Mouse (Mus musculus) hindbrain, postnatal 0 days (tissue): ENCODE data around the gene Enpep. TPM values are rescaled to one million over a fixed set of nuclear protein-coding genes. Genes with fewer than 3 reads are reported as not detected.

Experiments used
- ATAC-seq: fragments of 200-750 bp; cut with Nextera tagmentation; 2 replicates; pipeline ENCODE4 v1.8.0; 2017; ENCODE audit warnings: mild to moderate bottlenecking, moderate TSS enrichment, moderate library complexity
- DNase-seq: peaks from one replicate; pipeline ENCODE4 v3.0.0-alpha.2; 2015; ENCODE audit warnings: low spot score
- H3K27ac ChIP-seq: fragments of 300-500 bp; sonication (generic); 2 replicates; pipeline ENCODE4 v1.5.1; 2014; ENCODE audit warnings: mild to moderate bottlenecking
- H3K27me3 ChIP-seq: fragments of 300-500 bp; sonication (generic); 2 replicates; pipeline ENCODE4 v1.6.1; 2014; ENCODE audit warnings: low read length, mixed read lengths; ENCODE audit not compliant: insufficient read depth
- H3K36me3 ChIP-seq: fragments of 300-500 bp; sonication (generic); 2 replicates; pipeline ENCODE4 v1.6.1; 2014; ENCODE audit warnings: low read length, mixed read lengths; ENCODE audit not compliant: insufficient read depth
- H3K4me1 ChIP-seq: fragments of 300-500 bp; sonication (generic); 2 replicates; pipeline ENCODE4 v1.6.1; 2014; ENCODE audit warnings: antibody characterized with exemption, low read length, mixed read lengths; ENCODE audit not compliant: insufficient read depth
- H3K4me2 ChIP-seq: fragments of 300-500 bp; sonication (generic); 2 replicates; pipeline ENCODE4 v1.6.1; 2014; ENCODE audit warnings: low read depth, mild to moderate bottlenecking, low read length, moderate library complexity, mixed read lengths
- H3K4me3 ChIP-seq: fragments of 300-500 bp; sonication (generic); 2 replicates; pipeline ENCODE4 v1.5.1; 2014; ENCODE audit warnings: low read length
- H3K9ac ChIP-seq: fragments of 300-500 bp; sonication (generic); replicated peaks from 2 replicates; pipeline ENCODE4 v1.6.1; 2014; ENCODE audit warnings: mild to moderate bottlenecking, low read length, moderate library complexity, mixed read lengths
- H3K9me3 ChIP-seq: fragments of 300-500 bp; sonication (generic); 2 replicates; pipeline ENCODE4 v1.6.1; 2016; ENCODE audit warnings: low read length, mixed read lengths
- CTCF ChIP-seq: IDR thresholded peaks from 2 replicates; pipeline ENCODE4 v1.5.1; 2016; ENCODE audit warnings: antibody characterized with exemption, control low read depth, low read depth
- WGBS: fragments of 180-500 bp; shearing (Covaris S2); extraction: QIAGEN DNeasy Blood & Tissue Kit; methylation state at CpG from one replicate; pipeline ENCODE4 v1.1.7; 2014; 5-methylcytosine and 5-hydroxymethylcytosine counted together
- polyA plus RNA-seq: library from polyadenylated mRNA; unstranded; fragments of >200 nt; fragmentation: Nextera tagmentation; extraction: Ambion mirVana; gene quantifications from 2 replicates; pipeline ENCODE4 v1.2.1, GENCODE M21; 2015
- total RNA-seq: library from RNA; depleted of rRNA; stranded (reverse); fragments of >200 nt; gene quantifications from 2 replicates; pipeline ENCODE4 v1.2.3, GENCODE M21; 2014

The Enpep gene
- total and polyA plus RNA-seq, 2 experiments from 2014 or later, result 1.5 to 2.5 TPM

- Histone ChIP-seq H3K4me1 (no peaks in the 10 kb centered on the region), H3K9ac (no peak overlapping the region), H3K4me3 (no peak overlapping the region), H3K27me3 (no peaks in the 10 kb centered on the region), H3K9me3 (no peaks in the 10 kb centered on the region), H3K27ac (no peak overlapping the region), H3K36me3 (no peaks in the 10 kb centered on the region), H3K4me2 (no peak overlapping the region)
- TF ChIP-seq CTCF, result no peak
- 41% methylated on average over 14 of the region's 14 CpGs for WGBS
- ATAC-seq (no peak), DNase-seq (no peak)
Measured at GRCm38 (mm10) chr3:129338296-129339091, 6.0 kb upstream of the Enpep start.

GRCm38 (mm10) chr3:129332142-129332541, 378 bp downstream of the Enpep start:
- no peaks in the 10 kb centered on the region for H3K4me1 ChIP-seq
- peak overlapping the region; percentile 21 for H3K4me3 ChIP-seq
- H3K9ac ChIP-seq, result no peak overlapping the region
- H3K9me3 ChIP-seq, result no peaks in the 10 kb centered on the region
- H3K4me2 ChIP-seq, result peak overlapping the region; percentile 52
- no peaks in the 10 kb centered on the region for H3K36me3 ChIP-seq
- H3K27ac ChIP-seq, result no peak overlapping the region
- TF ChIP-seq CTCF, result no peak
- WGBS, result 60% methylated on average over 7 of the region's 7 CpGs
- H3K27me3 ChIP-seq, result no peaks in the 10 kb centered on the region
- ATAC-seq (no peak), DNase-seq (no peak)

- no peak for DNase-seq
- ATAC-seq, result no peak
- H3K27me3 ChIP-seq, result no peaks in the 10 kb centered on the region
- H3K4me2 ChIP-seq, result 0 out of 2 replicates have a peak overlapping the region, but pooled peaks have one; percentile 52
- no peaks in the 10 kb centered on the region for H3K9me3 ChIP-seq
- TF ChIP-seq CTCF, result no peak
- no peaks in the 10 kb centered on the region for H3K4me1 ChIP-seq
- H3K27ac ChIP-seq, result no peak overlapping the region
- H3K4me3 ChIP-seq, result no peak overlapping the region
- WGBS, result 90% methylated on average over 6 of the region's 6 CpGs
- H3K9ac ChIP-seq, result no peak overlapping the region
- H3K36me3 ChIP-seq, result no peaks in the 10 kb centered on the region
Measured at GRCm38 (mm10) chr3:129331427-129331826, 1.1 kb downstream of the Enpep start.

DNA sequence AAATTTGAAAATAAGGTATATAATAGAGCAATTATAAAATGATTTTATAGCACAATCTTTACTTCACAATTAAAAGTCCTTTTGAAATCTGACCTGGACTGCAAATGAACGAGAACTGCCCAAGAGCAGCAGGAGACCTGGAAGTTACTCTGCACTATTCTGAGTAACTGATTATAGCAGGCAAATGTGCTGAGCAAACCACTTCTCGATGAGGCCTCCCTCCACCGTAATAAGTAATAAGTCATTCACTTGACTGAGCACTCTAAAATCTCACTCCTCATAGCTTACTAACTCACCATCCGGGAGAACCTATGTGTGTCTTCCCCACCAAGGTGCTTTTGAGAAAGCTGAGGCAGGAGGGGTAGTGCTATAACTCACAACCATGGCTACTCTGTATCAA, 4.5 kb downstream of the Enpep start:
- Histone ChIP-seq H3K27ac (no peak overlapping the region), H3K9ac (no peak overlapping the region), H3K4me1 (no peaks in the 10 kb centered on the region), H3K9me3 (no peaks in the 10 kb centered on the region), H3K4me3 (no peak overlapping the region), H3K4me2 (no peak overlapping the region), H3K36me3 (no peaks in the 10 kb centered on the region), H3K27me3 (no peaks in the 10 kb centered on the region)
- TF ChIP-seq CTCF, result no peak
- no peak for ATAC-seq
- WGBS, result 74% methylated on average over 4 of the region's 4 CpGs
- no peak for DNase-seq

DNA sequence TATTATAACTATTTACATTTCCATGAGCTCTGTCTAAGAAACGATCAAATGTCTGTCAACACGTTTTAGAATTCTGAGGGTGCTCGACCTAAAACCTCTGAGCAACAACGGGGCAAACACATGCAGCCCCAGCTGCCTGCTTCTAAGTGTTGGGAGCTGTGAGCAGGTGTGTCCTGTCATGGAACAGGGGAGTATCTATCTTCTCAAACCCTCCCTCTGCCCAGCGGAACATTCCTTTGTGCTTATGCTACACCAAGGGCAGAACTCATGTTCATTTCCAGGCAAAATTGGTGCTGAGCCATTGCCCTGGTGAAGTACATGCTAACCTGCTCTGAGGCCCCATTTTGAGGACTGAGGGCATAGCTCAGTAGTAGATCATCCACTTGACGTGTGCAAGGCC, 10.9 kb downstream of the Enpep start:
- Histone ChIP-seq H3K4me1 (no peaks in the 10 kb centered on the region), H3K9ac (no peak overlapping the region), H3K4me3 (no peak overlapping the region), H3K27ac (no peak overlapping the region), H3K27me3 (no peaks in the 10 kb centered on the region), H3K9me3 (no peaks in the 10 kb centered on the region), H3K36me3 (no peaks in the 10 kb centered on the region), H3K4me2 (no peak overlapping the region)
- 71% methylated on average over 6 of the region's 6 CpGs for WGBS
- DNase-seq, result no peak
- TF ChIP-seq CTCF, result no peak
- ATAC-seq, result no peak

GRCm38 (mm10) chr3:129317032-129317729, 15.3 kb downstream of the Enpep start:
- Histone ChIP-seq H3K27ac (no peak overlapping the region), H3K4me3 (no peak overlapping the region), H3K4me1 (no peaks in the 10 kb centered on the region), H3K36me3 (no peaks in the 10 kb centered on the region), H3K9ac (no peak overlapping the region), H3K4me2 (no peak overlapping the region), H3K9me3 (no peaks in the 10 kb centered on the region), H3K27me3 (no peaks in the 10 kb centered on the region)
- DNase-seq, result no peak
- no peak for ATAC-seq
- WGBS, result 73% methylated on average over 17 of the region's 17 CpGs
- no peak for TF ChIP-seq CTCF
